Mouse (Mus musculus) liver, adult 2 months (tissue): ENCODE measurements around the gene Rsrc1.

Experiments used
- CTCF ChIP-seq: fragments of 200-500 bp; IDR thresholded peaks from 2 replicates; pipeline ENCODE4 v1.5.1; 2011; ENCODE audit warnings: low read depth, low read length, control low read depth
- POLR2A ChIP-seq: fragments of 200-500 bp; IDR thresholded peaks from 2 replicates; pipeline ENCODE4 v1.6.1; 2011; ENCODE audit warnings: low read length, control low read depth; ENCODE audit not compliant: insufficient read depth; ENCODE audit errors: extremely low read depth

DNA sequence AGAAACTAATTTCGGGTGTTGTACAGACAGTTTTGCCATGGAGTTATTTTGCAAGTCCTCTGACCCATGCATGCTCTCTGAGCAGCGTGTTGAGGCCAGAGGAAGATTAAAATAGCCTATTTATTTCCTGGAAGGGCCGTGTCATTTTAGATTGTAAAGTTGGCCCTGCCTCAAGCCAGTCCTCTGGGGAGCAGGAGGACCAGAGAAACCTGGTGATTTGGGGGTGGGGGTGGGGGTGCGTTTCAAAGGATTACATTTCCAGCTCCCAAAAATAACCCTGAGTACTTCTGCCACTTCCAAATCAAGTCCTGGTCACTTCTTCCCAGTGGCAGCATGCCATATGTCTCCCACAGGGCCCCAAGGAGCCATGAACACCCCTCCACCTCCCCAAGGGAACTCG lies 391.6 kb downstream of the Rsrc1 start:
- TF ChIP-seq POLR2A (no peak), CTCF (no peak)
